Mouse (Mus musculus) adrenal gland (tissue): ENCODE measurements around the gene L3mbtl2.
"Not testable (repeated sequence)": the region's sequence is repeated elsewhere in the genome, so short reads cannot be mapped to it uniquely, and the experiment has no call there.

ENCODE experiments used
- intact Hi-C: fragments of 180-260 bp; cut with DNase I; formaldehyde crosslinking; loops from one replicate; pipeline ENCODE4 v1.15.1; 2025
- long read RNA-seq, 2 experiments: library from polyadenylated mRNA; unstranded; transcript quantifications; one replicate each; pipeline ENCODE4 v2.0.0; 2020; ENCODE audit warnings: borderline replicate concordance in 1 of 2; ENCODE audit not compliant: insufficient replicate concordance in 1 of 2

Gene L3mbtl2
- long read RNA-seq, experiment 1, partial matches to known transcripts, result 7 of 13 reads
- long read RNA-seq, experiment 1, other reads (novel, unspliced or antisense), result 2 of 13 reads
- long read RNA-seq, experiment 2, transcript L3mbtl2-201 (17 exons, 3,487 nt), result major isoform, 7 of 16 reads
- long read RNA-seq, experiment 2, partial matches to known transcripts, result 6 of 16 reads
- long read RNA-seq, experiment 2, other reads (novel, unspliced or antisense), result 3 of 16 reads

DNA sequence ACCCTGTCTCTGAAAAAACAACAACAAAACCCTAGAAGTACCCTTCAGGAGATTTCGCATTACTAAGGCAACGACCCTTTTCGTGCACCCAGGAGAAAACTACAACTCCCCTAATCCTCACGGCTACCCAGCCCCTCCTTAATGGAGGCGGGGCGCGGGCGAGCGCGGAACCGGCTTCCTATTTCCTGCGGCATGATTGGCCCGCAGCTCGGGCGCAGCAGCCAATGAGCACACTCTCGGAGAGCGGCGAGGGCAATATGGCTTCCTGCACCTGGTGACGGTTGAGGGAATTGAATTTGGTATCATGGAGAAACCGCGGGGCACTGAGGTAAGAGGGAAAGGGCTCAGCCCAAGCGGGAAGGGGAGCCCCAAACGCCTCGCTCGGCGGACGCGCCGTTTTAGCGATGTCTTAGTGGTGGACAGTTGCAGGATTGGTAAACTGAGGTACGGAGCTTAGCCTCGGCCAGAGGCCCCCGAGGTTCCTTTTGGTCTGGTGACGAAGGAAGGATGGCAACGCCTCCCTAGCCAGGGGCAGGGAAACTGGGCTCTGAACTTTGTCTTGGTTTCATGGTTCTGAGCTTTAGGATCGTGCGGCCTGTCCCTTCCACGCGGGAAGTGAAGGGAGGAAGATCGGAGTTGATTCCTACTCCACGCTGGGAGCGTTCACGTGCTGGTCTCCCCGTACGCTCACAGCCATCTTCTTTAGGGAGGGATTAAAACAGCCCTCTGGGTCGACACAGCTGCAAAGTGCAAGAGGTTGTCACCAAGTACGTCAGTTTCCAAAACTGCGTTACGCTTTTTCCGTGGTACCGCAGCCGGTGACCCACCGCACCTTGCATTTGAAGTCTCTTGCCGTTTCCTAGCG lies at the start of gene L3mbtl2:
L3mbtl2 (plus strand) TSS at position 193 of the 865 bp plus-strand sequence.
- intact Hi-C loops, result no loop called here

DNA sequence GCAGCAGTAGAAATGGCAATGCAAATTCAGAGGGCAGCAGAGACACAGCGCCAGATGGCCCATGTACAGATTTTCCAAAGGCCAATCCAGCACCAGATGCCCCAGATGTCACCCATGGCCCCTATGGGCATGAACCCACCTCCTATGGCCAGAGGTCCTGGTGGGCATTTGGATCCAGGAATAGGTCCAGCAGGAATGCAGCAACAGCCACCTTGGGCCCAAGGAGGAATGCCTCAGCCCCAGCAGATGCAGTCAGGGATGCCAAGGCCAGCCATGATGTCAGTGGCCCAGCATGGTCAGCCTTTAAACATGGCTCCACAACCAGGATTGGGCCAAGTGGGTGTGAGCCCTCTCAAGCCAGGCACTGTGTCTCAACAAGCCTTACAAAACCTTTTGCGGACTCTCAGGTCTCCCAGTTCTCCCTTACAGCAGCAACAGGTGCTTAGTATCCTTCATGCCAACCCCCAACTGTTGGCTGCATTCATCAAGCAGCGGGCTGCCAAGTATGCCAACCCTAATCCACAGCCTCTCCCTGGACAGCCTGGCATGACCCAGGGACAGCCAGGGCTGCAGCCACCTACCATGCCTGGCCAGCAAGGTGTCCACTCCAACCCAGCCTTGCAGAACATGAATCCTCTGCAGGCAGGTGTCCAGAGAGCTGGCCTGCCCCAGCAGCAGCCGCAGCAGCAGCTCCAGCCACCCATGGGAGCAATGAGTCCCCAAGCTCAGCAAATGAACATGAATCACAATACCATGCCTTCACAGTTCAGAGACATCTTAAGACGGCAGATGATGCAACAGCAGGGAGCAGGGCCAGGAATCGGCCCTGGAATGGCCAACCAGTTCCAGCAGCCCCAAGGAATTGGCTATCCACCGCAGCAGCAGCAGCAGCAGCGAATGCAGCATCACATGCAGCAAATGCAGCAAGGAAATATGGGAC lies 13.9 kb upstream of the L3mbtl2 start:
- intact Hi-C loops, result loop anchor here (5.0 kb wide), 1 partner anchor 37 kb away; no protein-coding TSS in a partner anchor

DNA sequence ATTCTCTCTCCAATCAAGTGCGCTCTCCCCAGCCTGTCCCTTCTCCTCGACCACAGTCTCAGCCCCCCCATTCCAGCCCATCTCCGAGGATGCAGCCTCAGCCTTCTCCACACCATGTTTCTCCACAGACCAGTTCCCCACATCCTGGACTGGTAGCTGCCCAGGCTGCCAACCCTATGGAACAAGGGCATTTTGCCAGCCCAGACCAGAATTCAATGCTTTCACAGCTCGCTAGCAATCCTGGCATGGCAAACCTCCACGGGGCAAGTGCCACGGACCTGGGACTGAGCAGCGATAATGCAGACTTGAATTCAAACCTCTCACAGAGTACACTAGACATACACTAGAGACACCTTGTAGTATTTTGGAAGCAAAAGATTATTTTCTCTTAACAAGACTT lies 13.1 kb upstream of the L3mbtl2 start:
- intact Hi-C loops, result no loop called here

DNA sequence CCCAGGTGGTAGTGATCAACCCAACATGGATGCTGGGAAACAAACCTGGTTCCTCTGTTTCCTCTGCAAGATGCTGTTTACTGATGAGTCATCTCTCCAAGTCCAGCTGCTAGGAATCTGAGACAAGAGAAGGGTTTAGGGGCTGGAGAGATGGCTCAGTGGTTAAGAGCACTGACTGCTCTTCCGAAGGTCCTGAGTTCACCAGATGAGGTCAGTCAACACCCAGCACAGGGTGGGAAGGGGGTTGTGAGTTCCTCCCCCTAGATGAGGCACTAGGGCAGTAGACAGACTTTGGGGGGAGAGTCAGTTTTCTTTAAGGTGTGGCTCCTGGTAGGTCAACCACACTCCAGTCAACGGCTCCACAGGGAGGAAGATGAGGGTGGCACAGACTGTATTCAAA lies 2.0 kb upstream of the L3mbtl2 start:
- intact Hi-C loops, result no loop called here

DNA sequence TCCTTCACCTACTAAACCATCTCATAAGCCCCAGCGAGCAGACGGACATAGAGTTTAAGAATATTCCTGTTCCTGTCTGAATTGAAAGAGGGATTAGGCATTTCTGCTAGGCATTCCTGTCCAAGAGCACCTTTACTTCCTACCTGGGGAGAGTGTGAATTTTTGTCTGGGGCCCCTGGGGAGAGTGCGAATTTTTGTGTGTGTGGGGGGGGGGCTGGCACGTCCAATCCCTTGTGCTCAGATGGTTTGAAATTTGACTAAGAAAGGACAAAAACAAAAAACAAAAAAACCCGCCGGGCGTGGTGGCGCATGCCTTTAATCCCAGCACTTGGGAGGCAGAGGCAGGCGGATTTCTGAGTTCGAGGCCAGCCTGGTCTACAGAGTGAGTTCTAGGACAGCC lies 408 bp upstream of the L3mbtl2 start:
- intact Hi-C loops, result no loop called here

DNA sequence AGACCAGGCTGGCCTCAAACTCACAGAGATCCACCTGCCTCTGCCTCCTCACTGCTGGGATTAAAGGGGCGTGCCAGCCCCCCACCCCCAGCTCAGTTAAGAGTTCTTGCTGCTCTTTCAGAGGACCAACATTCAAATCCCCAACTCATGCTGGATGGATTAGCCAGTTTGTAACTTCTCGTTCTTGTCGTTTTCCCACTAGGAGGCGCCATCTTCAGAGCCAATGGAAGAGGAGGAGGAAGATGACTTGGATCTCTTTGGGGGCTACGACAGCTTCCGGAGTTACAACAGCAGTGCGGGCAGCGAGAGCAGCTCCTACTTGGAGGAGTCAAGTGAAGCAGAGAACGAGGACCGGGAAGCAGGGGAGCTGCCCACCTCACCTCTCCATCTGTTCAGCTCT lies 3.3 kb downstream of the L3mbtl2 start:
- intact Hi-C loops, result no loop called here

DNA sequence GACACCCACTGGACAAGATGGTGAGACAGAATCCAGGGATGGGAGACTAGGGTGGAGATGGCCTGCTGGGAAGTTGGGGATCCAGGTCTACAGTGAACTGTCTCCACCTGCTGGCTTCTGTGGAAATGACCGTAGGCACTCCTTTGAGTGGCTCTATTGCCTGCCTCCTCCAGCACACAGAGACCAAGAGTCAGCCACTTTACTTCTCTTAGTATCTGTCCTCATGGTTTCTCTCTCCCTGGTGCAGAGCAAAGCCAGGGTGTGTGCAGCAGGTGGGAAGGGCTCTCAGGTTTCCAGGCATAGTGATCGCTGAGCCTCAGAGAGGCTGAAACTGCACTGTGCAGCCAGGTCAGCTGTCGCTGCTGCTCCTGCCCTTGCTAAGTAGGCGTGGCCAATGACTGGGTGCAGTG lies 6.5 kb downstream of the L3mbtl2 start:
- intact Hi-C loops, result loop anchor here (10.0 kb wide), 1 partner anchor 225 kb away; no protein-coding TSS in a partner anchor

DNA sequence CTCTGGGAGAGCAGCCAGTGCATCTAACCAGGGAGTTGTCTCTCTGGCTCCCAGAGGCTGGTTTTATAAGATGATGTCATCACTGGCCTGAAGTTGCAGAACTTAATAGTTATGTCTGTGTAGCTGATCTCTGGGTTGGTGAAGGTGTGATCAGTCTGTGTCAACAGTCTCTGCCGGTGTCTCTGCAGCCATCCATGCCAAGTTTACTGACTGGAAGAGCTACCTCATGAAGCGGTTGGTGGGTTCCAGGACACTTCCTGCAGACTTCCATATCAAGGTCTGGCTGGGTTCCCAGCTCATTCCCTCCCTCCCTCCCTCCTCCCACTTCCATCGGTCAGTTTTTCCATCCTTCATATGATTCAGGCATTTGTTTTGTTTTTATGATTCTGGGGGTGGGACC lies 12.9 kb downstream of the L3mbtl2 start:
- intact Hi-C loops, result loop anchor here (10.0 kb wide), 1 partner anchor 232 kb away; no protein-coding TSS in a partner anchor

DNA sequence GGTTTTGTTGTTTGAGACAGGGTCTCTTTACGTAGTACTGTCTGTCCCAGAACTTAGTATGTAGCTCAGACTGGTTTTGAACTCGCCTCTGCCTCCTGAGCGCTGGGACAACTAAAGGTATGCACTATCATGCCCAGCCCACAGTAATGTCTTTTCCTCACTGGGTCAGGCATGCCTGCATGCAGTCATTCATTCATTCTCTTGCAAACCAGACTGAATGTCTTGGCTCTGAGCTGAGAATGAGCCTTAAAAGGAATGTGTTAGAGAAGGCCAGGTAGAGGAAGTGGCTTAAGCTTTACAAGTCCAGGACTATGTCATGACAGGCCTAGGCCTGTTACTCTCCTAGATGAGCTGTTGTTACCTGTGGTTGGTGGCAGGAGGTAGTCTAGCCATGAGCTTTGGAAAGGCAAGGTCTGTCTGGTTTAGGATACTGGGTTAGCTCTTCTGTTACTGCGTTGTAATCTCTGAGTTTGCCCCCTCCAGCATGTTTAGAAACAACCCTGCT lies 16.7 kb downstream of the L3mbtl2 start:
- intact Hi-C loops, result no loop called here

DNA sequence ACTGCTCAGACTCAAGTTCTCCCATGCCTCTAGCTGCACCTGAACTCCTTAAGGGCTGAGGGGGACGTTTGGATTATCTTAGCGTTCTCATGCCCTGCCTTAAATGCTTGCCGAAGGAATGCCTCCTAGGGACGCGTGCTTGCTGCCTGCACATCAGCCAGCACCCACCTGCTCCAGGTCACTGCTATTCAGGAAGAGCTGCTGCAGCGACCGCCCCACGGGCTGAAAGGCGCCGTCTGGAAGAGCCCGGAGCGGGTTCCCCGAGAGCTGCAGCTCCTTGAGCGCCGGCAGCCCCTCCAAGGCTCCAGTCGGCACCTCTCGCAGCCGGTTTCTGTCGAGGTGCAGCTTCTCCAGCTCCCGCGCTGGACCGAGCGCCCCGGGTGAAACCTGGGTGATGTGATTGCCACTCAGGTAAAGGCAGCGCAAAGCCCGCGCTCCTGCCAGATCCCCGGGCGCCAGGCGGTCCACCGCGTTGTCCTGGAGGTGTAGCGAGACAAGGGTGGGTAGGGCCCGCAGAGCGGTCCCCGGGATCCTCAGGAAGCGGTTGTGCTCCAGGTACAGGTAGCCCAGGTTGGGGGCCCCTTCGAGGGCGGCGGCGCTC lies 29.8 kb downstream of the L3mbtl2 start:
- intact Hi-C loops, result no loop called here

DNA sequence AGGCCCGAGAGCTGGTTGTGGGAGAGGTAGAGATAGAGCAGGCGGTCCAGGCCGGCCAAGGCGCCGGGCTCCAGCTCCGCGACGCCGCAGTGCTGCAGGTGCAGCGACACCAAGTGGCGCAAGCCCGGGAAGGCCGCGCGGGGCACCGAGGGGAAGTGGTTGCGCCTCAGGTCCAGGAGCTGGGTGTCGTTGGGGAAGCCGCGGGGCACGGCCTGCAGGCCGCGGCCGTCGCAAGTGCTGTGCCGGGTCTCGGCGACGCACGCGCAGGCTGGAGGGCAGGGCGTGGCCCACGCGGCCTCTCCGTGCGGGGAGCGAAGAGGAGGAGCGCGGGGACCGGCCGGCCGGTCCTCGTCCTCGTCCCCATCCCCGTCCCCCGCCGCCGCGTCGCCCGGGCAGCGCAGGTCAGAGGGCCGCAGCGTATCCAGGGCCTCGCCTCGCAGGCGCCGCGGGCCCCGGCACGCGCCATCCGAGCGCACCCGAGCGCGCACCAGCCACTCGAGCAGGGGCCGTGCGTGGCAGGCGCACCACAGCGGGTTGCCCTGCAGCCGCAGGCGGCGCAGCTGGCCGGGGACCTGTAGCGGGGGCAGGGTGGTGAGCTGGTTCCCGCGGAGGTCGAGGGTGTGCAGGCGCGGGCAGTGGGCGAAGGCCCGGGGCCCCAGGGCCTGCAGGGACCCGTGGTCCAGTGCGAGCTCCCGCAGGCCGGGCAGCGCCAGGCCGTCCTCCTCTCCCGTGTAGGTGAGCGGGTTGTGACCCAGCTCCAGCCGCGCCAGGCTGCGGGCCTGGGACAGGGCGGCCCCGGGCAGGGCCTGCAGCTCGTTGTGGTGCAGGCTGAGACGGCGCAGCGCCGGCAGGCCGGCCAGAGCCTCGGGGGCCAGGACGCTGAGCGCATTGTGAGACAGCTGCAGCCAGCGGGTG lies 30.5 kb downstream of the L3mbtl2 start:
- intact Hi-C loops, result no loop called here

DNA sequence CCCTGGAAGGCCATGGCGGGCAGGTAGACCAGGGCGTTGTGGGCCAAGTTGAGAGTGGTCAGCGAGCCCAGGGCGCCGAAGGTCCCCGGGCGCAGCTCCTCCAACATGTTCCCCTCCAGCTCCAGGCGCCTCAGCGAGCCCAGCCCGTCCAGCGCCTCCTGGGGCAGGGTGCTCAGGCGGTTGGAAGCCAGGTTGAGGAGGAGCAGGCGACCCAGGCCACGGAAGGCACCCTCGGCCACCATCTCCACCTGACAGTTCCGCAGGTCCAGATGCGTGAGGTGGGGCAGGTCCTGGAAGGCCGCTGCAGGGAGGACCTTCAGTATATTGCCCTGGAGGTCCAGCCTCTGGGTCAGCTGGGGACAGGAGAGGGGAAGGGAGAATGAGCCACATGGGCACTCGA lies 31.2 kb downstream of the L3mbtl2 start:
- intact Hi-C loops, result no loop called here

DNA sequence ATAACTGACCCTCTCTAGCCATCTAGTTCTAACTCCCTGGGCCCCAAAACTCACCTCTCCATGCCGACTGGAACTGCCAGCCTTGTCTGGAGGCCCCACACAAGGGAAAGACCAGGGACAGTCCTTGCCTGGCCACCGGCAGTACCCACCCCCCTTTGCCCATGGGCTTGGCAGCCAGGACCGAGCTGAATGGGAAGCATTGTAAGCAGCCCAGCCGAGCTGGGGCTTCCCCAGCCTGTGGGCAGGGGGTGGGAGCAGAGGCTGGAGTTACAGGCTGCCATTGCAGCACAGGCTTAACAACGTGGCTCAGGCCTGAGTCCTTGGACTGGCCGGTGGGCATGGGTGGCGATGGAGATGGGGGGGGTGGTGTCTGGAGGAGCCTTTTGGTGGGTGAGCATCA lies 33.5 kb downstream of the L3mbtl2 start, which contains the start of gene Chadl:
Chadl (minus strand) TSS at position 113 of the 400 bp plus-strand sequence.
- intact Hi-C loops, result no loop called here

DNA sequence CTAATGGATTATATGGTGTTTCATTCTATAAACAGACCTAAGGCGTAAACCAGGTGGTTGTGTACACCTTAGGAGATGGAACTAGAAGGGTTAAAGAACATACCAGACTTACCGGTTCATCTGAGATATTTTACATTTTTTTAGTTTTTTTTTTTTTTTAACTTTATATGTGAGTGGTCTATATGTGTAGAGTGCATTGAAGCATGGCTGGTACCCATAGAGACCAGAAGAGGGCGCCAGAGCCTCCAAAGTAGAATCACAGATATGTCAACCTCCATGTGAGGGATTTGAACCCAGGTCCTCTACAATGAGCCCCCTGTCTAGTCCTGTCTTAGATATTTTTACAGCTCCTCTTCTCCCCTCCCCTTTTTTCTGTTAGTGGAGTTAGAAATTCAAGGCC lies 34.2 kb downstream of the L3mbtl2 start:
- intact Hi-C loops, result no loop called here

DNA sequence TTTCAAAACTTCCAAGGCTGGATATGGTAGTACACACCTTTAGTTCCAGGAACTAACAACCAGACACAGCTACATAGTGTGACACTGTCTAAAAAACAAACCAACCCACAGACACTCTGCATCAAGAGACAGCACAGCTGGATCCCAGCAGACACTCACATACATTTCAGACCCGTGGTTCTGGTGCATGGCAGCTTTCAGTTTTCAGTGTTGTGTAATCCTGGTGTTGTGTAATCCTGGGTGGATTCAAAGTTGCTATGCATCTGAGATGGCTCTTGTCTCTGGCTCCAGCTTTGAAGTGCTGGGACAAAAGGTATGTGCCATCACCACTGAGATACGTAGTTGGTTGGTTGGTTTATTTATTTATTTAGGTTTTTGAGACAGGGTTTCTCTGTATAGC lies 34.8 kb downstream of the L3mbtl2 start:
- intact Hi-C loops, result no loop called here

DNA sequence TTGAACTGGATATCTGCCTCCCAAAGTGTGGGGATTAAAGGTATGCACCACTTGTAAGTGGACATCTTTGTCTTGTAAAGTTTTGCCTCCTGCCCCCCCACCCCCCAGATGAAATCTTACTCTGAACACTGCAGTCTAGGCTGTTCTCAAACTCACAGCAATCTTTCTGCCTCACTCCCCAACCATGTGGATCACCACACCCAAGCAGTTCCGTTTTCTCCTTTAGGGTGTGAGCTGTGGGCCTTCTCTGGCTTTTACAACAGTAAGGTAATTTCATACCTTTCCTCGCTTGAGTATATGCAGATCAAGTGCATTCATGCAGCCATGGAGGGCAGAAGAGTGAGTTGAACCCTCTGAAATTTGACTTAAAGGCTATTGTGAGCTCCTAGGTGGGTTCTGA lies 36.5 kb downstream of the L3mbtl2 start:
- intact Hi-C loops, result no loop called here

DNA sequence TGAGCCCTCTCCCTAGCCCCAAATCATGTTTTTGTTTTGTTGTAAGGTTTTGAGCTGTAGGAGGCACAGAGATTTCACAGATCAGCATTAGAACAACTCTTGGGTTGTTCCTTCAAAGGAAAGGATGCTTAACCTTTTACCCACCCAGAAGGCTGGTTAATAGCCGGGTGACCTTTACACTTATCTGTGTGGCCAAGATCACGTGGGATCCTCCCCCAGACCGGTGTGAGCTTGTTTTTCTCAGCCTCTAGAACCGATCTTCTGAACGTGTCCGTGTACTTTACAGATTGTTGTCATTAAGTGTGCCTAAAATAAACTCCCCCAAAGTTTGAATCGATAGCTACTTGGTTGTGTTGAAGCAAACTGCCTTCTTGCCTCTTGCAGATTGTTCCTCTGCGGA lies 36.9 kb downstream of the L3mbtl2 start:
- intact Hi-C loops, result no loop called here

DNA sequence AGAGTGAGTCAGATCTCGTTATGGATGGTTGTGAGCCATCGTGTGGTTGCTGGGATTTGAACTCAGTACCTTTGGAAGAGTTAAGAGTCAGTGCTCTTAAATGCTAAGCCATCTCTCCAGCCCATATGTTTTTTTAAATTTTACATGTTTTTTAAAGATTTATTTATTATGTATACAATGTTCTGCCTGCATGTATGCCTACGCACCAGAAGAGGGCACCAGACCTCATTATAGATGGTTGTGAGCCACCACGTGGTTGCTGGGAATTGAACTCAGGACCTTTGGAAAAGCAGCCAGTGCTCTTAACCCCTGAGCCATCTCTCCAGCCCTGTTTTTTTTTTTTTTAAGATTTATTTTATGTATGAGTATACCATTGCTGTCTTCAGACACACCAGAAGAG lies 37.7 kb downstream of the L3mbtl2 start:
- intact Hi-C loops, result not testable (repeated sequence)

DNA sequence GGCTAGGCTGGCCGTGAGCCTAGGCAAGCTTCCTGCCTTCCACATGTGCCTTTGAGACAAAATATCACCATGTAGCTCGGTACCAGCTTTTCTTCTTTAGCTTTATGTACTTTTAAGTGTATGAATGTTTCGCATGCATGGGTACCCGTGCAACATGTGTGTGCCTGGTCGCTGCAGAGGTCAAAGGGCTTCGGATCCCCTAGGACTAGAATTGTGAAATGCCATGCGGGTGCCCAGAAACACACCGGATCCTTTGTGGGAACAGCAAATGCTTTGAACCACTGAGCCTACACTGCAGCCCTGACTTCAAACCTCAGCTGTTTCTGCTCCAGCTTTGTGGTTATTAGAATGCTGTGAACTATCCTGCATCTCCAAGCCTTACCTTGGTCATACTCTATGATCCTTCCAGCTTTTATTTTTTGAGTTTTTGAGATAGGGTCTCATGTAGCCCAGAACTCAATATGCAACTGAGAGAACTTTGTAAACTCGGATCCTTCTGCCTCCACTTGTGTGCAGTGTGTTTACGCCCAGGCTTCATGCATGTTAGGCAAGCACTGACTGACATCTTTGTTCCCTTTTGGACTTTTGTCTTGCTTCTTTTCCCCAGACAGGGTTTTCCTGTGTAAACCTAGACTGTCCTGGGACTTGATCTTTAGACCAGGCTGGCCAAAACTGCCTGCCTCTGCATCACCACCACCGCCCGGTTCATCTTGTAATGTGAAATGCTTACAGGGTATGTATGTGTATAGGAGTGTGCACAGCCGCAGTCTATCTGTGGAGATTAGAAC lies 38.8 kb downstream of the L3mbtl2 start:
- intact Hi-C loops, result no loop called here
